Mouse (Mus musculus) heart, postnatal 25 days (tissue): ENCODE results near the gene Mfsd5. TPM values are rescaled to one million over a fixed set of nuclear protein-coding genes. Genes with fewer than 3 reads are reported as not detected.

Experiments
- DNase-seq: peaks from one replicate; pipeline ENCODE4 v3.0.0; 2022; ENCODE audit warnings: low spot score
- intact Hi-C: fragments of 180-260 bp; cut with DNase I; formaldehyde crosslinking; loops from one replicate; pipeline ENCODE4 v1.15.1; 2025
- total RNA-seq, 2 experiments: library from RNA; stranded (reverse); gene quantifications; 2 replicates each; pipeline ENCODE4 v1.2.3; 2021

The Mfsd5 gene
- total RNA-seq, 2 experiments from 2014 or later = 15.5 to 18.5 TPM

GRCm38 (mm10) chr15:102247252-102248130 is 31.8 kb upstream of the Mfsd5 start:
- intact Hi-C loops = loop anchor here (1.0 kb wide), 1 partner anchor 32 kb away; the partner anchor contains the start of gene Mfsd5
- peak; percentile 79 for DNase-seq

GRCm38 (mm10) chr15:102248131-102248811 is 31.0 kb upstream of the Mfsd5 start:
- intact Hi-C loops = no loop called here
- no peak for DNase-seq

GRCm38 (mm10) chr15:102248812-102249191 is 30.5 kb upstream of the Mfsd5 start:
- DNase-seq = no peak
- intact Hi-C loops = no loop called here

- intact Hi-C loops = no loop called here
- no peak for DNase-seq
These were observed 30.0 kb upstream of the Mfsd5 start for GRCm38 (mm10) chr15:102249251-102249691.

GRCm38 (mm10) chr15:102249967-102250366 is 29.3 kb upstream of the Mfsd5 start:
- no peak for DNase-seq
- intact Hi-C loops = no loop called here

- intact Hi-C loops = no loop called here
- DNase-seq = no peak
These were observed 28.7 kb upstream of the Mfsd5 start for GRCm38 (mm10) chr15:102250521-102250920.

- intact Hi-C loops = no loop called here
- DNase-seq = no peak
These were observed 23.6 kb upstream of the Mfsd5 start for GRCm38 (mm10) chr15:102255547-102256255.

- no peak for DNase-seq
These were observed 22.6 kb upstream of the Mfsd5 start for GRCm38 (mm10) chr15:102256431-102257201.

GRCm38 (mm10) chr15:102257202-102258075 is 21.8 kb upstream of the Mfsd5 start, which contains the start of gene Rarg:
Gene Rarg, minus strand, starts transcription at chr15:102257517.
- DNase-seq = no peak
- intact Hi-C loops = no loop called here

More at GRCm38 (mm10) chr15:102256431-102257201, 22.6 kb upstream of the Mfsd5 start:
- intact Hi-C loops = no loop called here

GRCm38 (mm10) chr15:102258076-102258470 is 21.2 kb upstream of the Mfsd5 start:
- intact Hi-C loops = no loop called here
- DNase-seq = no peak

- DNase-seq = no peak
- intact Hi-C loops = no loop called here
These were observed 20.5 kb upstream of the Mfsd5 start for GRCm38 (mm10) chr15:102258581-102259253.

- DNase-seq = no peak
- intact Hi-C loops = no loop called here
These were observed 16.7 kb upstream of the Mfsd5 start for GRCm38 (mm10) chr15:102262582-102262981.

GRCm38 (mm10) chr15:102263037-102263436 is 16.2 kb upstream of the Mfsd5 start:
- intact Hi-C loops = no loop called here
- DNase-seq = no peak

- intact Hi-C loops = no loop called here
- no peak for DNase-seq
These were observed 13.7 kb upstream of the Mfsd5 start for GRCm38 (mm10) chr15:102265548-102265947.

- no peak for DNase-seq
- intact Hi-C loops = no loop called here
These were observed 8.8 kb upstream of the Mfsd5 start, which contains the start of gene Gm9918 for GRCm38 (mm10) chr15:102270274-102270960. Gene Gm9918, plus strand, starts transcription at chr15:102270563.

- DNase-seq = no peak
- intact Hi-C loops = no loop called here
These were observed 7.8 kb upstream of the Mfsd5 start for GRCm38 (mm10) chr15:102271441-102271840.

- no peak for DNase-seq
- intact Hi-C loops = no loop called here
These were observed 5.1 kb upstream of the Mfsd5 start for GRCm38 (mm10) chr15:102273982-102274716.
